Mouse (Mus musculus): ENCODE measurements around the gene Gm42906. TPM values are rescaled to one million over a fixed set of nuclear protein-coding genes. Genes with fewer than 3 reads are reported as not detected.

The Gm42906 gene
- polyA plus RNA-seq, 1 experiment from 2014 or later, result not detected

GRCm38 (mm10) chr5:151109822-151110221 is 318.1 kb downstream of the Gm42906 start:
- H3K36me3 ChIP-seq (ENCODE audit: control insufficient read depth, insufficient read depth), result no peaks in the 10 kb centered on the region
- no peak overlapping the region for H3K4me2 ChIP-seq (ENCODE audit: low read length)
- H3K27me3 ChIP-seq (replicated peaks; ENCODE audit: control insufficient read depth, insufficient read depth, low read length), result no peaks in the 10 kb centered on the region
- no peaks in the 10 kb centered on the region for H3K4me1 ChIP-seq (replicated peaks; ENCODE audit: control insufficient read depth, insufficient read depth, low read length)
- H3K9ac ChIP-seq (replicated peaks; ENCODE audit: low read depth, low read length), result no peak overlapping the region
- no peaks in the 10 kb centered on the region for H3K9me3 ChIP-seq (ENCODE audit: control insufficient read depth, low read length)
- ATAC-seq, result no peak
- no peak overlapping the region for H3K4me3 ChIP-seq (replicated peaks; ENCODE audit: low read length)
- H3K27ac ChIP-seq (ENCODE audit: low read length), result no peak overlapping the region
- 79% methylated on average over 2 of the region's 2 CpGs for WGBS

- Histone ChIP-seq H3K9me3 (ENCODE audit: control insufficient read depth, low read length) (no peaks in the 10 kb centered on the region), H3K36me3 (ENCODE audit: control insufficient read depth, insufficient read depth) (no peaks in the 10 kb centered on the region), H3K4me2 (ENCODE audit: low read length) (no peak overlapping the region), H3K9ac (replicated peaks; ENCODE audit: low read depth, low read length) (no peak overlapping the region), H3K27ac (ENCODE audit: low read length) (no peak overlapping the region), H3K27me3 (replicated peaks; ENCODE audit: control insufficient read depth, insufficient read depth, low read length) (no peaks in the 10 kb centered on the region), H3K4me1 (replicated peaks; ENCODE audit: control insufficient read depth, insufficient read depth, low read length) (no peaks in the 10 kb centered on the region), H3K4me3 (replicated peaks; ENCODE audit: low read length) (no peak overlapping the region)
- ATAC-seq, result no peak
- 88% methylated on average over 7 of the region's 7 CpGs for WGBS
Observed at GRCm38 (mm10) chr5:151108955-151109354, 319.0 kb downstream of the Gm42906 start.

- Histone ChIP-seq H3K36me3 (ENCODE audit: control insufficient read depth, insufficient read depth) (no peaks in the 10 kb centered on the region), H3K27me3 (replicated peaks; ENCODE audit: control insufficient read depth, insufficient read depth, low read length) (no peaks in the 10 kb centered on the region), H3K9ac (replicated peaks; ENCODE audit: low read depth, low read length) (no peak overlapping the region), H3K4me1 (replicated peaks; ENCODE audit: control insufficient read depth, insufficient read depth, low read length) (no peaks in the 10 kb centered on the region), H3K27ac (ENCODE audit: low read length) (no peak overlapping the region), H3K4me2 (ENCODE audit: low read length) (no peak overlapping the region), H3K9me3 (ENCODE audit: control insufficient read depth, low read length) (no peaks in the 10 kb centered on the region), H3K4me3 (replicated peaks; ENCODE audit: low read length) (no peak overlapping the region)
- ATAC-seq, result no peak
- 82% methylated on average over 19 of the region's 19 CpGs for WGBS
Observed at GRCm38 (mm10) chr5:151108291-151108897, 319.6 kb downstream of the Gm42906 start.

GRCm38 (mm10) chr5:151106841-151107240 is 321.1 kb downstream of the Gm42906 start:
- no peak for ATAC-seq
- Histone ChIP-seq H3K4me3 (replicated peaks; ENCODE audit: low read length) (no peak overlapping the region), H3K4me2 (ENCODE audit: low read length) (no peak overlapping the region), H3K27me3 (replicated peaks; ENCODE audit: control insufficient read depth, insufficient read depth, low read length) (no peaks in the 10 kb centered on the region), H3K9me3 (ENCODE audit: control insufficient read depth, low read length) (no peaks in the 10 kb centered on the region), H3K36me3 (ENCODE audit: control insufficient read depth, insufficient read depth) (no peaks in the 10 kb centered on the region), H3K9ac (replicated peaks; ENCODE audit: low read depth, low read length) (no peak overlapping the region), H3K27ac (ENCODE audit: low read length) (no peak overlapping the region), H3K4me1 (replicated peaks; ENCODE audit: control insufficient read depth, insufficient read depth, low read length) (no peaks in the 10 kb centered on the region)
- WGBS, result 95% methylated on average over 3 of the region's 3 CpGs

GRCm38 (mm10) chr5:151105054-151105971 is 322.6 kb downstream of the Gm42906 start:
- H3K27me3 ChIP-seq (replicated peaks; ENCODE audit: control insufficient read depth, insufficient read depth, low read length), result no peaks in the 10 kb centered on the region
- H3K4me1 ChIP-seq (replicated peaks; ENCODE audit: control insufficient read depth, insufficient read depth, low read length), result no peaks in the 10 kb centered on the region
- no peaks in the 10 kb centered on the region for H3K9me3 ChIP-seq (ENCODE audit: control insufficient read depth, low read length)
- H3K4me3 ChIP-seq (replicated peaks; ENCODE audit: low read length), result no peak overlapping the region
- H3K4me2 ChIP-seq (ENCODE audit: low read length), result no peak overlapping the region
- H3K27ac ChIP-seq (ENCODE audit: low read length), result no peak overlapping the region
- no peak for ATAC-seq
- H3K36me3 ChIP-seq (ENCODE audit: control insufficient read depth, insufficient read depth), result no peaks in the 10 kb centered on the region
- 88% methylated on average over 10 of the region's 10 CpGs for WGBS
- no peak overlapping the region for H3K9ac ChIP-seq (replicated peaks; ENCODE audit: low read depth, low read length)

GRCm38 (mm10) chr5:151104354-151105053 is 323.5 kb downstream of the Gm42906 start:
- Histone ChIP-seq H3K4me3 (replicated peaks; ENCODE audit: low read length) (no peak overlapping the region), H3K9me3 (ENCODE audit: control insufficient read depth, low read length) (no peaks in the 10 kb centered on the region), H3K9ac (replicated peaks; ENCODE audit: low read depth, low read length) (no peak overlapping the region), H3K4me2 (ENCODE audit: low read length) (no peak overlapping the region), H3K27ac (ENCODE audit: low read length) (no peak overlapping the region), H3K4me1 (replicated peaks; ENCODE audit: control insufficient read depth, insufficient read depth, low read length) (no peaks in the 10 kb centered on the region), H3K27me3 (replicated peaks; ENCODE audit: control insufficient read depth, insufficient read depth, low read length) (no peaks in the 10 kb centered on the region), H3K36me3 (ENCODE audit: control insufficient read depth, insufficient read depth) (no peaks in the 10 kb centered on the region)
- WGBS, result 59% methylated on average over 9 of the region's 9 CpGs
- peak; percentile 31; the same call in 1 of the 2 replicates for ATAC-seq

- WGBS, result 92% methylated on average over 4 of the region's 4 CpGs
- Histone ChIP-seq H3K4me1 (replicated peaks; ENCODE audit: control insufficient read depth, insufficient read depth, low read length) (no peaks in the 10 kb centered on the region), H3K36me3 (ENCODE audit: control insufficient read depth, insufficient read depth) (no peaks in the 10 kb centered on the region), H3K4me3 (replicated peaks; ENCODE audit: low read length) (no peak overlapping the region), H3K4me2 (ENCODE audit: low read length) (no peak overlapping the region), H3K9ac (replicated peaks; ENCODE audit: low read depth, low read length) (no peak overlapping the region), H3K27ac (ENCODE audit: low read length) (no peak overlapping the region), H3K9me3 (ENCODE audit: control insufficient read depth, low read length) (no peaks in the 10 kb centered on the region), H3K27me3 (replicated peaks; ENCODE audit: control insufficient read depth, insufficient read depth, low read length) (no peaks in the 10 kb centered on the region)
- no peak for ATAC-seq
Observed at GRCm38 (mm10) chr5:151103284-151103683, 324.7 kb downstream of the Gm42906 start.

- H3K27ac ChIP-seq (ENCODE audit: low read length), result no peak overlapping the region
- H3K9me3 ChIP-seq (ENCODE audit: control insufficient read depth, low read length), result no peaks in the 10 kb centered on the region
- WGBS, result 40% methylated on average over 2 of the region's 2 CpGs
- H3K27me3 ChIP-seq (replicated peaks; ENCODE audit: control insufficient read depth, insufficient read depth, low read length), result no peaks in the 10 kb centered on the region
- no peak overlapping the region for H3K9ac ChIP-seq (replicated peaks; ENCODE audit: low read depth, low read length)
- H3K36me3 ChIP-seq (ENCODE audit: control insufficient read depth, insufficient read depth), result no peaks in the 10 kb centered on the region
- no peak overlapping the region for H3K4me3 ChIP-seq (replicated peaks; ENCODE audit: low read length)
- ATAC-seq, result no peak
- H3K4me2 ChIP-seq (ENCODE audit: low read length), result no peak overlapping the region
- no peaks in the 10 kb centered on the region for H3K4me1 ChIP-seq (replicated peaks; ENCODE audit: control insufficient read depth, insufficient read depth, low read length)
Observed at GRCm38 (mm10) chr5:151102262-151102661, 325.7 kb downstream of the Gm42906 start.

GRCm38 (mm10) chr5:151096012-151096411 is 332.0 kb downstream of the Gm42906 start:
- Histone ChIP-seq H3K4me1 (replicated peaks; ENCODE audit: control insufficient read depth, insufficient read depth, low read length) (no peaks in the 10 kb centered on the region), H3K36me3 (ENCODE audit: control insufficient read depth, insufficient read depth) (no peaks in the 10 kb centered on the region), H3K4me2 (ENCODE audit: low read length) (no peak overlapping the region), H3K4me3 (replicated peaks; ENCODE audit: low read length) (no peak overlapping the region), H3K27ac (ENCODE audit: low read length) (no peak overlapping the region), H3K27me3 (replicated peaks; ENCODE audit: control insufficient read depth, insufficient read depth, low read length) (no peaks in the 10 kb centered on the region), H3K9ac (replicated peaks; ENCODE audit: low read depth, low read length) (no peak overlapping the region), H3K9me3 (ENCODE audit: control insufficient read depth, low read length) (no peaks in the 10 kb centered on the region)
- ATAC-seq, result no peak
- 89% methylated on average over 6 of the region's 6 CpGs for WGBS

All from forebrain, embryonic 16.5 days (tissue).